Mouse (Mus musculus) erythroblast, embryonic 14.5 days (primary cell): ENCODE results near the gene Zfp990.
"Not testable (repeated sequence)": the region's sequence is repeated elsewhere in the genome, so short reads cannot be mapped to it uniquely, and the experiment has no call there.

ENCODE experiments used
- GATA1 ChIP-seq: IDR thresholded peaks from 2 replicates; pipeline ENCODE4 v1.6.1; 2012; ENCODE audit warnings: low read length, inconsistent platforms, mixed read lengths
- TAL1 ChIP-seq: IDR thresholded peaks from 3 replicates; pipeline ENCODE4 v1.6.1; 2012; ENCODE audit warnings: low read length, inconsistent platforms, mixed read lengths

DNA sequence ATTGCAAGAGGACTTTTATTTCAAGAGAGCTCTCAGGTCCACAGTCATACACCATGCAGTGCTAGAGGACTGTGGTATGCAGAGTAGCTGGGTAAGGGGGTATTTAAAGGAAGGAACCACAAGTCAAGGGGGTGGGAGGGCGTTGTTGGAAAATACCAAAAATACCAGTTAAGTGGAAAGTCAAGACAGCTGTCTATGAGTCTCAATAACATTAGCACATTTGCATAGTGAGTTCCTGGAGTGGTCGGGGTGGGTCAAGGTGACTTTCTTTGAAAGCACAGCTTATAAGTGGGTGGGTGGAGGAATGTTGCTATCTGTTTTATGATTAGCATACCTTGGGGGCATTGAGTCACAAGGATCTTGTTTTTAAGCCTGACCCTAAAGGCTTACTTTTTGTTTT is 75.5 kb downstream of the Zfp990 start:
- TF ChIP-seq GATA1, TAL1: not testable (repeated sequence)
